8 mouse cellular contexts compared by ENCODE assay signal in the genomic region with DNA sequence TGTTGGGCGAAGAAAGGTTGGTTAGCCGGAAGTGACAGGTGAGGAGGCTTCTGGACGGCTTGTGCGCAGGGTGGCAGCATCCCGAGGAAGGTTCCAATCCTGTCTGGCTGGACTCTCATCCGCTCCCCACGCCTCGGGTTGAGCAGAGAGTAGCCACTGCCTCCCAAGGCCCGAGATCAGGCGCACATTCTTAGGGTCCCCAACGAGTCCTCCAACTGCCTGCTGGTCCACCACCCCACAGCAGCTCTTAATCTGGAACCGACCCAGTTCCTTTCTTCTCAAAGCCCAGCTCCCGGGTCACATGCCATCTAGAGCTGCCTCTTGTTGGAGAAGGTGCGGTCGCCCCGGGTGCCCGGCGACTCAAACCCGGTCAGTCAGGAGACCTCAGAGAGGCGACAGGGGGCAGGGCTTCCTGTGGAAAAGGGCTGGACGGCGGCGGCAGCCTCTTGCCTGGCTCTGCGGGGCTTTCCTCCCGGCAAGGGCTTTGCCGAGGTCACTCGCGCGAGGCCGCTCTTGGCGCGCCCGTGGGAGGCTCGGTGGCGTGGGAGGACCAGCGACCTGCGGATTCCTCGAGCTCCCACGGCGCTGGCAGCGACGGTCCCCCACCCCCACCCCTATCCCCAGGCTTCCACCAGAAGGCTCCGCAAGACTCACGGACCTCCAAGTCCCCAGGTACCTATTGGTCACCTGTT. TPM values are rescaled to one million over a fixed set of nuclear protein-coding genes. Genes with fewer than 3 reads are reported as not detected.
DNase-seq lines count a peak whose midpoint lies in the region; ATAC-seq and TF ChIP-seq lines count a peak whose summit lies in the region.

A gene (plus strand): TSS at position 306 of the 692 bp plus-strand sequence.

- under 1% methylated on average over 44 of the region's 44 CpGs for WGBS in hindbrain, embryonic 11.5 days

- peak within 1 kb of the TSS; percentile 98 for H3K4me2 ChIP-seq in hindbrain, embryonic 11.5 days (replicated peaks; ENCODE audit: low read depth, low read length)

- ATAC-seq in Patski: peak; percentile 64
- ATAC-seq in hindbrain, embryonic 11.5 days (ENCODE audit: low FRiP score): peak; percentile 66

- peaks cover 6% of the 10 kb centered on the region; the same call in 1 of the 2 replicates for H3K4me1 ChIP-seq in hindbrain, embryonic 11.5 days (replicated peaks; ENCODE audit: control insufficient read depth, insufficient read depth, low read length)

- peak within 1 kb of the TSS; percentile 53 for H3K9ac ChIP-seq in hindbrain, embryonic 11.5 days (ENCODE audit: low read depth, low read length)

- H3K9me3 ChIP-seq in hindbrain, embryonic 11.5 days (ENCODE audit: control insufficient read depth, low read length): no peaks in the 10 kb centered on the region

- no peak within 1 kb of the TSS for H3K27ac ChIP-seq in hindbrain, embryonic 11.5 days (ENCODE audit: low read depth, low read length)

- peak within 1 kb of the TSS; percentile 51 for H3K4me3 ChIP-seq in hindbrain, embryonic 11.5 days (ENCODE audit: low read depth, low read length)

- no peak for DNase-seq in Patski (ENCODE audit: low read depth, low spot score)
- DNase-seq in cerebellum, adult 8-10 months: peak; percentile 36
- DNase-seq in frontal cortex, postnatal 10 days (ENCODE audit: low spot score in 2 of 2): peak; percentile 35 to 44
- peak; percentile 67 for DNase-seq in hindbrain, embryonic 11.5 days (ENCODE audit: low spot score)
- peak; percentile 25 to 31 for DNase-seq in layer of hippocampus, postnatal 25 days (ENCODE audit: extremely low spot score in 1 of 2, low spot score in 1 of 2)
- DNase-seq in lung, postnatal 25 days (ENCODE audit: low spot score): peak; percentile 70
- peak; percentile 44 for DNase-seq in ovary, postnatal 14 days (ENCODE audit: low spot score)
- peak; percentile 35 to 46 for DNase-seq in thymus, postnatal 36 days

- in situ Hi-C loops in Patski (cut with MboI; ENCODE audit: low pct_unique_long_range_greater_than_20kb): loop anchor here (10.0 kb wide), 1 partner anchor 155 kb away; no protein-coding TSS in a partner anchor

- no peaks in the 10 kb centered on the region for H3K36me3 ChIP-seq in hindbrain, embryonic 11.5 days (ENCODE audit: control insufficient read depth, insufficient read depth, low read length)

- POLR2A ChIA-PET in Patski (lab: Charles Lee): interaction anchor here (1.0 to 2.8 kb wide), 5 partner anchors 9 to 44 kb away, joined by 3 to 12 read pairs (median 5); a partner anchor contains a TSS

- H3K27me3 ChIP-seq in Patski: no peaks in the 10 kb centered on the region
- H3K27me3 ChIP-seq in hindbrain, embryonic 11.5 days (ENCODE audit: control insufficient read depth, insufficient read depth, low read length): peaks cover 19% of the 10 kb centered on the region

- CTCF ChIA-PET in Patski (lab: Charles Lee): interaction anchor here (1.3 to 2.5 kb wide), 4 partner anchors 10 to 50 kb away, joined by 3 to 8 read pairs (median 4); a partner anchor contains a TSS

- no peak for TF ChIP-seq CTCF in Patski (IDR thresholded peaks at IDR 0.05)

RNA-seq across cellular contexts. Expression of the gene that starts here (rescaled TPM):
- polyA plus RNA-seq in Patski (2021): 86.0 TPM
- polyA plus RNA-seq in hindbrain, embryonic 11.5 days (2014; fragmentation: Nextera tagmentation; extraction: Ambion mirVana): 4.5 and 4.7 TPM in 2 replicates
- 1 to 10 TPM; 6.3 to 6.5 TPM for total RNA-seq in layer of hippocampus, postnatal 25 days (2021)

Comparison
In these comparisons a context has a peak if more than half of its experiments do, and no peak if none do; other contexts are left out.
1. RNA of the gene that starts here (polyA plus RNA-seq): 86.0 TPM in Patski (single experiment); 4.5 to 4.7 TPM in hindbrain, embryonic 11.5 days; every median in the first group is over 10 times any median in the second.